Mouse (Mus musculus) heart, postnatal 0 days (tissue): Measurements from ENCODE around the gene Hpse2. TPM values are rescaled to one million over a fixed set of nuclear protein-coding genes. Genes with fewer than 3 reads are reported as not detected.
A peak's percentile ranks its signal among the peaks of the same experiment; 100 is the strongest.

ENCODE experiments used
- ATAC-seq: fragments of 200-750 bp; cut with Nextera tagmentation; 2 replicates; pipeline ENCODE4 v1.8.0; 2017; ENCODE audit warnings: low read depth, moderate number of reproducible peaks, moderate library complexity; ENCODE audit not compliant: insufficient read depth
- DNase-seq: peaks from one replicate; pipeline ENCODE4 v3.0.0-alpha.2; 2016; ENCODE audit warnings: low spot score
- H3K27ac ChIP-seq: fragments of 300-500 bp; sonication (generic); 2 replicates; pipeline ENCODE4 v1.5.1; 2014; ENCODE audit warnings: low read depth, mild to moderate bottlenecking
- H3K27me3 ChIP-seq: fragments of 300-500 bp; sonication (generic); 2 replicates; pipeline ENCODE4 v1.6.1; 2014; ENCODE audit warnings: low read length, mixed read lengths; ENCODE audit not compliant: control insufficient read depth, insufficient read depth
- H3K36me3 ChIP-seq: fragments of 300-500 bp; sonication (generic); replicated peaks from 2 replicates; pipeline ENCODE4 v1.6.1; 2014; ENCODE audit warnings: low read length, mixed read lengths; ENCODE audit not compliant: control insufficient read depth, insufficient read depth
- H3K4me1 ChIP-seq: fragments of 300-500 bp; sonication (generic); 2 replicates; pipeline ENCODE4 v1.6.1; 2014; ENCODE audit warnings: antibody characterized with exemption; ENCODE audit not compliant: control insufficient read depth, insufficient read depth
- H3K4me2 ChIP-seq: fragments of 300-500 bp; sonication (generic); 2 replicates; pipeline ENCODE4 v1.6.1; 2014; ENCODE audit warnings: low read depth, mild to moderate bottlenecking, low read length, moderate library complexity
- H3K4me3 ChIP-seq: fragments of 300-500 bp; sonication (generic); 2 replicates; pipeline ENCODE4 v1.5.1; 2014; ENCODE audit warnings: low read depth, low read length
- H3K9ac ChIP-seq: fragments of 300-500 bp; sonication (generic); replicated peaks from 2 replicates; pipeline ENCODE4 v1.6.1; 2014; ENCODE audit warnings: low read depth, low read length, mixed read lengths
- H3K9me3 ChIP-seq: fragments of 300-500 bp; sonication (generic); replicated peaks from 2 replicates; pipeline ENCODE4 v1.6.1; 2016; ENCODE audit warnings: low read length; ENCODE audit not compliant: control insufficient read depth
- CTCF ChIP-seq: IDR thresholded peaks from 2 replicates; pipeline ENCODE4 v1.5.1; 2016; ENCODE audit warnings: antibody characterized with exemption, control low read depth, low read depth
- EP300 ChIP-seq: IDR thresholded peaks from 2 replicates; pipeline ENCODE4 v1.6.1; 2016; ENCODE audit warnings: antibody characterized with exemption, low read depth
- WGBS: fragments of 180-500 bp; shearing (Covaris S2); extraction: QIAGEN DNeasy Blood & Tissue Kit; methylation state at CpG from one replicate; pipeline ENCODE4 v1.1.7; 2014; 5-methylcytosine and 5-hydroxymethylcytosine counted together
- polyA plus RNA-seq: library from polyadenylated mRNA; unstranded; fragments of >200 nt; fragmentation: Nextera tagmentation; extraction: Ambion mirVana; gene quantifications from 2 replicates; pipeline ENCODE4 v1.2.1, GENCODE M21; 2015
- total RNA-seq: library from RNA; depleted of rRNA; stranded (reverse); fragments of >200 nt; gene quantifications from 2 replicates; pipeline ENCODE4 v1.2.3, GENCODE M21; 2014; ENCODE audit warnings: low replicate concordance

The Hpse2 gene
- total and polyA plus RNA-seq, 2 experiments from 2014 or later = 0.45 to 0.69 TPM

DNA sequence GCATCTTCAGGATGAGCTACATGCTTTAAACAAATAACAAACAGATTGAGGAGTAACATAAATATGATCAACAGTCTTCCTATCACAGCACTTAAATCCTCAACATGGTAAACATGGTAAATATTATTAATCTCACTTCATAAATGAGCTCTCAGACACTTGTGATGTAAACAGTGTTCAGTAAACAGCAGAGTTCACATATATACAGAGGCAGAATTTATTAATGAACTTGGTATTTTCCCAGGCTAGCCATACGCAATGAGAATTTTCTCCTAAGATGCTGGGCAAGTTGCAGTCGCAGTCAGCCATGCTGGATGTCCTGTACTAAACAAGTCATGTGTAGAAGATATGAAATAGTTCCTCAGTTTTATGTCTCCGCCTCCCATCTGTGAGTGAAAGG is 300.9 kb downstream of the Hpse2 start:
- no peaks in the 10 kb centered on the region for H3K4me1 ChIP-seq
- no peak for TF ChIP-seq EP300
- no peak for TF ChIP-seq CTCF
- H3K9me3 ChIP-seq = no peaks in the 10 kb centered on the region
- no peaks in the 10 kb centered on the region for H3K27me3 ChIP-seq
- no peak for DNase-seq
- H3K9ac ChIP-seq = no peak overlapping the region
- 79% methylated on average over 3 of the region's 3 CpGs for WGBS
- H3K4me3 ChIP-seq = no peak overlapping the region
- H3K27ac ChIP-seq = no peak overlapping the region
- H3K36me3 ChIP-seq = no peaks in the 10 kb centered on the region
- H3K4me2 ChIP-seq = no peak overlapping the region
- no peak for ATAC-seq

DNA sequence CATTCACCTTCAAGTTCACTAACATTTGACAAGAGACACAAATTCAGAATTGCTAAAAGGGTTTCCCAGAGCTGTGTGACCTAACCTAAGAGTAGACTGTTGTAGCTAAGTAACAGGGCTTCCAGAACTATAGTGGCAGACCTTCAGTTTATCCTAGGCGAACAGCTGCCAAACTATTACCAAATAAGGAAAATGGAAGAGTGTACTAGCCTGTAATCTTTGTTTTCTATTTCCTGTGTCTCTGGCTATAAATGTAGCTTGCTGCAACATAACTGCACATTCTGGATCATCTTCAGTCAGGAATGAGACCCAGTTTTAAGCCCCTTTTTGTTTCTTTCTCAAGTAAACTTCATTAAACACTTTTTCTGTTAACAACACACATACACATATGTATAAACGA is 324.0 kb downstream of the Hpse2 start:
- Histone ChIP-seq H3K27ac (no peak overlapping the region), H3K4me2 (no peak overlapping the region), H3K36me3 (no peaks in the 10 kb centered on the region), H3K9me3 (no peaks in the 10 kb centered on the region), H3K9ac (no peak overlapping the region), H3K4me1 (peaks cover 5% of the 10 kb centered on the region; the same call in 1 of the 2 replicates), H3K4me3 (no peak overlapping the region), H3K27me3 (no peaks in the 10 kb centered on the region)
- no peak; the same call in 1 of the 2 replicates for ATAC-seq
- DNase-seq = peak; percentile 36
- 43% methylated on average over 2 of the region's 2 CpGs for WGBS
- TF ChIP-seq CTCF = no peak
- no peak for TF ChIP-seq EP300

GRCm38 (mm10) chr19:43044506-43044905 is 343.6 kb downstream of the Hpse2 start:
- no peaks in the 10 kb centered on the region for H3K27me3 ChIP-seq
- ATAC-seq = no peak
- H3K4me1 ChIP-seq = no peaks in the 10 kb centered on the region
- H3K36me3 ChIP-seq = no peaks in the 10 kb centered on the region
- no peak overlapping the region for H3K27ac ChIP-seq
- WGBS = 39% methylated on average over 4 of the region's 4 CpGs
- TF ChIP-seq EP300 (no peak), CTCF (no peak)
- no peak overlapping the region for H3K4me3 ChIP-seq
- H3K4me2 ChIP-seq = no peak overlapping the region
- 0 out of 2 replicates have a peak, but pooled peaks cover 4% of the 10 kb centered on the region for H3K9me3 ChIP-seq
- DNase-seq = no peak
- H3K9ac ChIP-seq = no peak overlapping the region

GRCm38 (mm10) chr19:43042721-43043120 is 345.4 kb downstream of the Hpse2 start:
- 63% methylated on average over 2 of the region's 2 CpGs for WGBS
- no peak for ATAC-seq
- TF ChIP-seq CTCF = no peak
- TF ChIP-seq EP300 = no peak

GRCm38 (mm10) chr19:43042211-43042610 is 345.9 kb downstream of the Hpse2 start:
- no peak overlapping the region for H3K9ac ChIP-seq
- no peak overlapping the region for H3K4me2 ChIP-seq
- H3K27me3 ChIP-seq = no peaks in the 10 kb centered on the region
- H3K4me1 ChIP-seq = no peaks in the 10 kb centered on the region
- TF ChIP-seq EP300 (no peak), CTCF (no peak)
- no peaks in the 10 kb centered on the region for H3K36me3 ChIP-seq
- 73% methylated on average over 2 of the region's 2 CpGs for WGBS
- DNase-seq = no peak
- H3K9me3 ChIP-seq = no peaks in the 10 kb centered on the region
- no peak for ATAC-seq
- H3K4me3 ChIP-seq = no peak overlapping the region
- no peak overlapping the region for H3K27ac ChIP-seq

More at GRCm38 (mm10) chr19:43042721-43043120, 345.4 kb downstream of the Hpse2 start:
- H3K9me3 ChIP-seq = no peaks in the 10 kb centered on the region
- H3K4me1 ChIP-seq = no peaks in the 10 kb centered on the region
- no peaks in the 10 kb centered on the region for H3K36me3 ChIP-seq
- H3K9ac ChIP-seq = no peak overlapping the region
- DNase-seq = no peak
- H3K27ac ChIP-seq = no peak overlapping the region
- H3K4me3 ChIP-seq = no peak overlapping the region
- H3K4me2 ChIP-seq = no peak overlapping the region
- no peaks in the 10 kb centered on the region for H3K27me3 ChIP-seq

GRCm38 (mm10) chr19:43036381-43036780 is 351.8 kb downstream of the Hpse2 start:
- TF ChIP-seq EP300 (no peak), CTCF (no peak)
- no peak overlapping the region for H3K9ac ChIP-seq
- no peak for DNase-seq
- H3K4me1 ChIP-seq = no peaks in the 10 kb centered on the region
- H3K36me3 ChIP-seq = no peaks in the 10 kb centered on the region
- H3K27me3 ChIP-seq = no peaks in the 10 kb centered on the region
- 65% methylated on average over 4 of the region's 4 CpGs for WGBS
- no peak for ATAC-seq
- H3K4me3 ChIP-seq = no peak overlapping the region
- H3K9me3 ChIP-seq = no peaks in the 10 kb centered on the region
- H3K27ac ChIP-seq = no peak overlapping the region
- H3K4me2 ChIP-seq = no peak overlapping the region
